Mouse (Mus musculus): ENCODE measurements at regions not wholly inside any gene's neighbourhood (a gene's known extent, or its start where the extent isn't known, plus 50 kb on each side); places are given as distances from the start of the nearest gene placed in this dataset.
"Not testable (repeated sequence)": the region's sequence is repeated elsewhere in the genome, so short reads cannot be mapped to it uniquely, and the experiment has no call there.

DNA sequence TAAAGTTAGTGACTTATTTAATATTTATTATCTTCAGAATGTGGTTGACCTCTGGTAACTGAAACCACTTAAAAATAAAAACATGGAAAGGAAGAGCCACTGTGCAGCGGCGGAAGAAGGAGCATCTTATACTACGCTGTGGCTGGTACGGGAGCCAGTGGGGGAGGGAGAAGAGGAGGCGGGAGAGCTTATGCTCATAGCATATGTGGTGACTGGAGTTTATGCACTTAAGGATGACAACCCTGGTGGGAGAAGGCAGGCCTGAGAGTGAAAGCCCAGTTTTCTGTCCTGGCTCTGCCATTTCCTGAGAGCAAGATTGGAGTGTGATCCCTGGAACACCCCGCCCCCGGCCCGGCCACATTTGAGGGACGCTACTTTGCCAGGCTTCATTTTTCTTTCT lies 145.5 kb downstream of the Tsen15 start:
- no peak overlapping the region for H3K9ac ChIP-seq
- no peak for ATAC-seq (ENCODE audit: insufficient read depth)
- H3K27ac ChIP-seq (replicated peaks), result no peak overlapping the region
- 89% methylated on average over 9 of the region's 9 CpGs for WGBS (ENCODE audit: insufficient replicate concordance)
- H3K4me1 ChIP-seq (replicated peaks), result no peaks in the 10 kb centered on the region
- no peaks in the 10 kb centered on the region for H3K27me3 ChIP-seq
- H3K4me3 ChIP-seq (replicated peaks), result no peak overlapping the region
- no peaks in the 10 kb centered on the region for H3K36me3 ChIP-seq (replicated peaks)
- no peak overlapping the region for H3K4me2 ChIP-seq
- H3K9me3 ChIP-seq (replicated peaks), result no peaks in the 10 kb centered on the region

DNA sequence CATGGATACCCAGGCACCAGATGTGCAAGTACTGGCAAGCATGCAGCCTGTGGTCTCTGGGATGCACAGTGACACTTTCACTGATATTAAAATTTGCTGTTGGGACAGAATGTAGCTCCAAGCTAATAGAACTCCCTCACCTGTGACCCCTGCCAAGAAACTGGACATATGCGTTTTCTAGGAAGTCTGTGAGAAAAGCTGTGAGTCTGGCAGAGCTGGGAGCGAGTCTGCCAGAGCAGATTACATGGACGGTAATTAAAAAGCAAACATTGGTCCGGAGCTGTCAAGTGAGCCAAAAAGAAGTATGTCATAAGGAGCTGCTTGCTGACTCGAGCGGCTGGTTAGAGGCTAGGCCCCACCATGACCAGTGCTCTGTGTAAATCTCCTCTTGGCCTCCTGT lies 147.1 kb downstream of the Tsen15 start:
- Histone ChIP-seq H3K9ac (no peak overlapping the region), H3K27me3 (no peaks in the 10 kb centered on the region), H3K4me3 (replicated peaks) (no peak overlapping the region), H3K4me1 (replicated peaks) (no peaks in the 10 kb centered on the region), H3K27ac (replicated peaks) (no peak overlapping the region), H3K9me3 (replicated peaks) (no peaks in the 10 kb centered on the region), H3K36me3 (replicated peaks) (no peaks in the 10 kb centered on the region), H3K4me2 (no peak overlapping the region)
- WGBS (ENCODE audit: insufficient replicate concordance), result 47% methylated on average over 6 of the region's 6 CpGs
- no peak for ATAC-seq (ENCODE audit: insufficient read depth)

DNA sequence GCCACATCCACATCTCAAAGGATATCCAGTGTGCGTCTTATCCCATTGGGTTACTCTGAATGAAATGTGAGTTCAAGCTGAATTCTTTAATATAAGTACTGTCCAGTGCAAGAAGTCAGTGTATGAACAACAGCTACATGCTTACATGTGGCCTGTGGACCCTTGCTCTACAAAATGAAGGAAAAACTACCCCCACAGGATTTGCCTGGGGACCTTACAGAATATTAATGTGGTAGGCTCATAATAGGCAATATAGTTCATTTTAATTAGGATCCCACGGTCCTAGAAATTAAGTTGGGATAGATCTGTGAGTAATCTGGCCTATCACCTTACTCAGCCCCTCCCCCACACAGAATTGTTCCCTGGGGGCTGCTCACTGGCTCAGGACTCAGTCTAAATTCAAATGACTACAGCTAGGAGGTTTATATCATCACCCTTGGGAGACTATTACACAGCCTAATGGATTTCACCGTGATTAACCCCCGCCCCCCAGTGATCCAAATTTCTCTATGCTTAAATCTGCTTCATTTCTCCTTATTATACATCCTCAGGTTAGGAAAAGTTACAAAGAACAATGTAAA lies 145.4 kb upstream of the 1700025G04Rik start:
- ATAC-seq (ENCODE audit: insufficient read depth), result no peak
- no peaks in the 10 kb centered on the region for H3K9me3 ChIP-seq (replicated peaks)
- no peak overlapping the region for H3K4me2 ChIP-seq
- no peak overlapping the region for H3K4me3 ChIP-seq (replicated peaks)
- WGBS (ENCODE audit: insufficient replicate concordance), result 72% methylated on average over 4 of the region's 4 CpGs
- H3K36me3 ChIP-seq (replicated peaks), result no peaks in the 10 kb centered on the region
- H3K9ac ChIP-seq, result no peak overlapping the region
- no peak overlapping the region for H3K27ac ChIP-seq (replicated peaks)
- no peaks in the 10 kb centered on the region for H3K27me3 ChIP-seq
- H3K4me1 ChIP-seq (replicated peaks), result no peaks in the 10 kb centered on the region

DNA sequence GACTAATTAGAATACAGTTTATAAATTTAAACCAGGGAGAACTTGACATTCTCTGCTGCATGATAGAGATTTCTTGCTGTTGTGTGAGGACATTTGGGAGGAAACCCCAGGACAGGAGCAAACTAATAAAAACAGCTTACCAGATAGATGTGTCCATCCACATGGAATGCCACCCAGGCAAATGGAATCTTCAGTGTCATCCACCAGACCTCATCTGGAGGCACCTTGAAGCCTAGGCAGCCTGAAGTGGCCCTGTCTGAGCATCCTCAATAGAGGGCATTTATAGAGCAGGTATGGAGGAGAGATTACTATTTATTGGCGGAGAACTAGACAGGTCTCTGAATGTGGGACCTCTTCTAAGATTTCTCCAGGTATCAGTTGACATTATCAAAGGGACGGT lies 144.8 kb upstream of the 1700025G04Rik start:
- H3K4me3 ChIP-seq (replicated peaks), result no peak overlapping the region
- no peaks in the 10 kb centered on the region for H3K9me3 ChIP-seq (replicated peaks)
- H3K9ac ChIP-seq, result no peak overlapping the region
- H3K36me3 ChIP-seq (replicated peaks), result no peaks in the 10 kb centered on the region
- ATAC-seq (ENCODE audit: insufficient read depth), result no peak
- WGBS (ENCODE audit: insufficient replicate concordance), result 86% methylated on average over 2 of the region's 2 CpGs
- H3K27me3 ChIP-seq, result no peaks in the 10 kb centered on the region
- no peaks in the 10 kb centered on the region for H3K4me1 ChIP-seq (replicated peaks)
- H3K4me2 ChIP-seq, result no peak overlapping the region
- no peak overlapping the region for H3K27ac ChIP-seq (replicated peaks)

DNA sequence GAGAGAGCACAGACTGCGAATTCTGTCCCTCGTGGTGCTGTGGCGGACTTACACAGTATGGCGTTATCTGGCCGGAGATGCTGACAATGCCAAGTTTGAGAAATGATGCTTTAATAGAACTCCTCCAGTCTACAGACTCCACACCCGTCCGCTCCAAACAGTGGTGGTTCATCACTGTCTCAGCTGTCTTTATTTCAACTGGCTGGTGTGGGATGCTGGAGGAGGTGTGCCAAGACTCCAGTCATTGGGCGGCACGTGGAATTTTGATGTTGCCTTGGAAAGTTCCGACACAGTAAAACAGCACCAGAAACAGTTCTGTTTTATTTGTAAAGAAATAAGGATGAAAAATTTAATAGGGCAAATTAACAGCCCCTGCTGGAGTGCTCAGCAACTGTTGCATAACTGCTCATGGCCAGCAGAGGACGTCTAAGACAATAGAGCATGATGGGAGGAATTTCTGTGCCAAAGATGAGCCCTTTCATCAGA lies 141.8 kb upstream of the 1700025G04Rik start:
- no peak for ATAC-seq (ENCODE audit: insufficient read depth)
- Histone ChIP-seq H3K27ac (replicated peaks) (no peak overlapping the region), H3K4me1 (replicated peaks) (no peaks in the 10 kb centered on the region), H3K9ac (no peak overlapping the region), H3K4me3 (replicated peaks) (no peak overlapping the region), H3K36me3 (replicated peaks) (no peaks in the 10 kb centered on the region), H3K27me3 (no peaks in the 10 kb centered on the region), H3K9me3 (replicated peaks) (no peaks in the 10 kb centered on the region), H3K4me2 (no peak overlapping the region; the same call in 1 of the 2 replicates)
- 69% methylated on average over 11 of the region's 11 CpGs for WGBS (ENCODE audit: insufficient replicate concordance)

DNA sequence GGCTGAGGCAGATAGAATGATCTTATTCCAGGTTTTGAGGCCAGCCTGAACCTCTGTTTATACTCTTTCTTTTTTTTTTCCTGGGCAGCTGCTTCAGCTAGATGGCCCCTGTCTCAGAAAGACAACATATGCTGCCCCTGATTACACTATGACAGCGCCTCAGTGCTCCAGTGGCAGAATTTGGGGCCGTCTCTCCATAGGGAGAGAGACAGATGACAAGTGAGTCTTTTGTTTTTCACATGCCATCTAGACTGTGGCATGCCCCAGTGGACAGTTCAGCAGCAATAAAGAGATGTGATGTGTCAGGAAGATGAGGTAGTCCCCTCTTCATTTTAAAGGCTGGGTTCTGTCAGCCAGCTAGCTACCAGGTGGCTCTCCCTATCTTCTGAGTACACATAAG lies 139.8 kb upstream of the 1700025G04Rik start:
- WGBS (ENCODE audit: insufficient replicate concordance), result 48% methylated on average over 2 of the region's 2 CpGs
- no peak overlapping the region for H3K4me3 ChIP-seq (replicated peaks)
- no peak overlapping the region for H3K4me2 ChIP-seq
- no peaks in the 10 kb centered on the region for H3K9me3 ChIP-seq (replicated peaks)
- H3K27me3 ChIP-seq, result no peaks in the 10 kb centered on the region
- no peak overlapping the region for H3K9ac ChIP-seq
- ATAC-seq (ENCODE audit: insufficient read depth), result no peak
- H3K27ac ChIP-seq (replicated peaks), result no peak overlapping the region
- H3K4me1 ChIP-seq (replicated peaks), result no peaks in the 10 kb centered on the region
- H3K36me3 ChIP-seq (replicated peaks), result no peaks in the 10 kb centered on the region

DNA sequence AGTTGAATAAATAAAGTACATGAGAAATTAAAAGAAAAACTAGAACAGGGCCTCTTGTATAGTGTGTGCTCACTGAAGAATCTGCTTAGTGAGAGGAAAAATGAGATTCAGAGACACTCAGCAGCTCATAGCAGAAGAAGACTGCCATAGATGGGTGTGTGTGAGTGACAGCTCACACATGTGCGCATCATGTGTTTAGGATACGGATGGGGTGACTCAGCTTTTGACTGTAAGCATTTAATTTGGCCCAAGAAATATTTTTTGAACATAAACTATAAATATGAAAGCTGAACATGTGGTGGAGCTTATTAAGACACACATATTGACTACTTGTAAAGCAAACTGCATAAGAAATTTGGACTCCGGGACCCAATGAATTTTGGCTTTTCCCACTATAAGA lies 136.1 kb upstream of the 1700025G04Rik start:
- no peak for ATAC-seq (ENCODE audit: insufficient read depth)
- no peaks in the 10 kb centered on the region for H3K27me3 ChIP-seq
- no peak overlapping the region for H3K9ac ChIP-seq
- 75% methylated on average over 3 of the region's 3 CpGs for WGBS (ENCODE audit: insufficient replicate concordance)
- H3K4me2 ChIP-seq, result no peak overlapping the region
- H3K9me3 ChIP-seq (replicated peaks), result no peaks in the 10 kb centered on the region
- H3K4me1 ChIP-seq (replicated peaks), result no peaks in the 10 kb centered on the region
- no peak overlapping the region for H3K27ac ChIP-seq (replicated peaks)
- no peak overlapping the region for H3K4me3 ChIP-seq (replicated peaks)
- no peaks in the 10 kb centered on the region for H3K36me3 ChIP-seq (replicated peaks)

DNA sequence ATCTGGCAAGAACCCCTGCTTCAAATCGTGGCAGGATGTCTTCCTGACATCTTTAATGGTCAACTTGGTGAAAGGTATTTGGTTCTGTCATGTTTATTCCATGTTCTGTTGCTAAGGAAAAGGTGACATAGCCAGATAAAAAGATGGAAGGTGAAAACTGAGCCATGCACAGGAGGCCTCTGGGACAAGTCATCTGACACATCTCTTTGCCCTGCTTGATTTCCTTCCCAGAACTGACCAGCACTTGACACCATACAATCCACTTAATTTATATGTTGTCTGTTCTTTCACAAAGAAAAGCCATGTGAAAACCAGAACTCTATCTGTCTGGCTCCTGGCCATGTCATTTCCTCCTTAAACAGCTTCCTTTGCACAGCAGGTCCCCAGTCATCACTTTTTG lies 133.7 kb upstream of the 1700025G04Rik start:
- Histone ChIP-seq H3K36me3 (replicated peaks) (no peaks in the 10 kb centered on the region), H3K4me1 (replicated peaks) (no peaks in the 10 kb centered on the region), H3K27ac (replicated peaks) (no peak overlapping the region), H3K4me3 (replicated peaks) (no peak overlapping the region), H3K4me2 (no peak overlapping the region), H3K27me3 (no peaks in the 10 kb centered on the region), H3K9me3 (replicated peaks) (no peaks in the 10 kb centered on the region), H3K9ac (no peak overlapping the region)
- ATAC-seq (ENCODE audit: insufficient read depth), result no peak
- 33% methylated on average over 1 of the region's 1 CpGs for WGBS (ENCODE audit: insufficient replicate concordance)

DNA sequence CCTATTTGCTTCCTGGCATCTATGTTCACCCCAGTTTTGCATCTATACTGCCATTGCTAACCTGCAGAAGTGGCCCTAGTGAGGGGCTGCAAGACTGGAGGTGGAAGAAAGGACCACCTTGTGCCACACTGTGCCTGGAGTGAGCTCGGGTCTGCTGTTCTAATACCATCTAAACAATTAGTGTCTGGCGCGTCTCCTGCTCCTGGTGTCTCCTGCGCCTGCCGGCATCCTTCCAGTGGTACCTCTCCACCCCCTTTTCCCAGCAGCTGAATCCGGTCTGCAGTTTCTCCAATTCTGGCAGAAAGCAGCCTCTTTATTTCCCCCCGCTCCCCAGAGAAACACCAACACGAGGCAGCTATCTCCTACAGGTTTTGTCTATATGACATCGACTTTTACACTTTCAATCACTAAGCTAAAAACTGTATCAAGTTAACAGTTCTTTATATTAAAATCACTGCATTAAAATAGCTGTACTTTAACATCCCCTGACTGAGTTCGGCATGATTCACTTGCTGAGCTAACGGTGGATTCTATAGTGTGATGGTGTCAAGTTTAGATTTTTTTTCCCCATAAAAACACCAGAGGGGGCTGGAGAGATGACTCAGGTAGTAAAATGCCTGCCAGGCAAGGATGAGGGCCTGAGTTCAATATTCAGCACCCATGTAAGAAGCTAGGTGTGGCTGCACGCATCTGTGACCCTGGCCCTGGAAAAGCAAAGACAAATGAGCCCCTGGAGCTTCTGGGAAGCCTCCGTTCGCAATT lies 131.1 kb upstream of the 1700025G04Rik start:
- Histone ChIP-seq H3K4me1 (replicated peaks) (no peaks in the 10 kb centered on the region), H3K4me2 (no peak overlapping the region), H3K9ac (no peak overlapping the region), H3K36me3 (replicated peaks) (no peaks in the 10 kb centered on the region), H3K27ac (replicated peaks) (no peak overlapping the region), H3K9me3 (replicated peaks) (no peaks in the 10 kb centered on the region), H3K27me3 (no peaks in the 10 kb centered on the region), H3K4me3 (replicated peaks) (no peak overlapping the region)
- ATAC-seq (ENCODE audit: insufficient read depth), result no peak
- WGBS (ENCODE audit: insufficient replicate concordance), result 67% methylated on average over 14 of the region's 14 CpGs

DNA sequence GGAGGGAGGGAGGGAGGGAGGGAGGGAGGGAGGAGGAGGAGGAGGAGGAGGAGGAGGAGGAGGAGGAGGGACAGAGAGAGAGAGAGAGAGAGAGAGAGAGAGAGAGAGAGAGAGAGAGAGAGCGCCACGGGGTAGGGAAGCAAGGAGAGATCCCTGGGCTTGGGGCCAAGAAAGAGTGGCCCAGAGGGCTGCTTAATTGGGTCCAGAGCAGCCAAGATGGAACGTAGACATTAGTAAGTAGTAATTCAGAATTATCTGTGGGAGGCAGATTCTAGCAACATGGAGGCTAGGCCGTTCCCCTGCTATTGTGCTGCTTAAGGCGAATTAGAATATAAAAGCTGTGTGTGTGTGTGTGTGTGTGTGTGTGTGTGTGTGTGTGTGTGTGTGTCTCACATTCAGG lies 129.8 kb upstream of the 1700025G04Rik start:
- not testable (repeated sequence) for H3K9ac ChIP-seq; H3K4me3 ChIP-seq (replicated peaks); H3K27ac ChIP-seq (replicated peaks); ATAC-seq (ENCODE audit: insufficient read depth); H3K27me3 ChIP-seq; H3K4me2 ChIP-seq; H3K4me1 ChIP-seq (replicated peaks); H3K36me3 ChIP-seq (replicated peaks); H3K9me3 ChIP-seq (replicated peaks)
- 46% methylated on average over 5 of the region's 5 CpGs for WGBS (ENCODE audit: insufficient replicate concordance)

DNA sequence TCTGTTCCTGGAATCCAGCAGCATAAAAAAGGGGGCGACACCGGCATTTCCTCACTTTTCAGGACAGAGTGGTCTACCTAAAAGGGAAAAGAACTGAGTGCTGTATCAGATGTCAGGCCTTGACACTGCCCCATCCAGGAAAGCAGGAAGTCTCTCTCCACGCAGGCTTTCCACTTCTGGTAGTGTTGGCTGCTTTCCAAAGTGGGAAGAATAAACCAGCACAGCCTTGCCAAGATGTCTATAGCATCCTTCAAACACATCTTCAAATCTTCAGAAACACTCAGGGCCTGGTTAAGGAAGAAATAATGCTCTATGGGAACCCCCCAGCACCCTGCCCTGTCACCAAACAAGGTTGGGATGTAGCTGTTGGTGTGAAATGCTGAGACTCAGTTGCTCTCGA lies 127.5 kb upstream of the 1700025G04Rik start:
- ATAC-seq (ENCODE audit: insufficient read depth), result no peak
- no peaks in the 10 kb centered on the region for H3K9me3 ChIP-seq (replicated peaks)
- H3K4me3 ChIP-seq (replicated peaks), result no peak overlapping the region
- H3K4me1 ChIP-seq (replicated peaks), result no peaks in the 10 kb centered on the region
- H3K4me2 ChIP-seq, result no peak overlapping the region
- WGBS (ENCODE audit: insufficient replicate concordance), result 50% methylated on average over 4 of the region's 4 CpGs
- no peak overlapping the region for H3K27ac ChIP-seq (replicated peaks)
- no peaks in the 10 kb centered on the region for H3K36me3 ChIP-seq (replicated peaks)
- no peak overlapping the region for H3K9ac ChIP-seq
- no peaks in the 10 kb centered on the region for H3K27me3 ChIP-seq

DNA sequence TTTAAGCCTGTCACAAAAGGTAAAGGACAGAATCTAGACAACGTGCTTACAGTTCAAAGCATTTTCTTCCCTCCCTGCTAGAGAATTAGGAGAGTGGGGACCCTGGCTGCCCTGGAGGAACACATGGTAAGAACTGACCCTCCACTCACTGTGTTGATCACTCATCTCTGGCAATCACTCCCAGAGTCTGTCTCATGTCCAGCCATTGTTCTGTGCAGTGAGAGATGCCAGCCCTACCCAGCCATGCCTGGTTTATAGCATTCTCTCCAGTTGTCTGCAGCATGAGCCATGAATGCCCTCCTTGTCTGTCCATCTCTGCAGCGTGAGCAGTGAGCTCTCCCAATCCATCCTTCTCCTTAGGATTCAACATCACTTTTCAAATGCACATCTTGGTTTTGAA lies 124.5 kb upstream of the 1700025G04Rik start:
- WGBS (ENCODE audit: insufficient replicate concordance), result 62% methylated on average over 2 of the region's 2 CpGs
- H3K36me3 ChIP-seq (replicated peaks), result no peaks in the 10 kb centered on the region
- H3K27ac ChIP-seq (replicated peaks), result no peak overlapping the region
- no peak overlapping the region for H3K4me3 ChIP-seq (replicated peaks)
- H3K4me1 ChIP-seq (replicated peaks), result no peaks in the 10 kb centered on the region
- no peaks in the 10 kb centered on the region for H3K27me3 ChIP-seq
- H3K9me3 ChIP-seq (replicated peaks), result no peaks in the 10 kb centered on the region
- H3K4me2 ChIP-seq, result no peak overlapping the region
- ATAC-seq (ENCODE audit: insufficient read depth), result no peak
- no peak overlapping the region for H3K9ac ChIP-seq
